Mouse (Mus musculus): ENCODE measurements around the gene Tpk1.
"Not testable (repeated sequence)": the region's sequence is repeated elsewhere in the genome, so short reads cannot be mapped to it uniquely, and the experiment has no call there.

Gene Tpk1

DNA sequence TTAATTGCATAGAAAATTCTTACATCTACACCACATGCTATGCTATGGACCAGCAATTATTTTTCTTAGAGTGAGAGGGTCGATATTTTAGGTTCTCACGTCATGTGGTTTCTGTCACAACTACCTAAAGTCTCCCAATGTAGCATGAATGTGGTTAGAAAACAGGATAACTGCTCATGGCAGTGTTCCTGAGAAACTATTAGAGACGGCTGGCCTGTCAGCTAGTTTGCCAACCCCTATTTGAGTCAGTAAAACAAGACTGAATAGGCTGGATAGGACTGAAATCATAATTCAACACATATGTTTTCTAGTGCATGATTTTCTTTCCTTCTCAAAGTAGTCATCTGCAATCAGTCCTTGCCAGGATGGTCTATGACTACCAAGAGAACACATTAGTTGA, 137.1 kb downstream of the Tpk1 start:
- no peak for DNase-seq (ENCODE audit: inconsistent age in 2 of 2, low spot score in 1 of 2)

DNA sequence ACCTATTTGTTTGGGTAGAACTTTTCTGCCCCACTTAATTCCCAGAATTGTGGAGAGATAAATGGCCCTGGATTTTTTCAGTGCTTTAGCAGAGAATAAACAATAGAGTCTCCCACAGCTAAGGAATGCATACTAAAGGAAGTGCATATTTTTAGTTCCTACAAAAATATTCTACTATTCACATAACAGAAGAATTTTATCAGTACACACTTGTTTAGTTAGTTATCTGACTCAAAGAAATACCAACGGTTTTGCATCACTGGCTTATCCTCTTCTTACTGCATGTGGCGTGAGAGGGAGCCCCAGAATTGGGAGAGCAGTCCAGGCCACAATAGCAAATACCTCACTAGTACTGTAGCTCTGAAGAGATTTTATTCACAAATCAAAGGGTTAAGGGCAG, 141.1 kb downstream of the Tpk1 start:
- DNase-seq (ENCODE audit: inconsistent age in 2 of 2, low spot score in 1 of 2): no peak

DNA sequence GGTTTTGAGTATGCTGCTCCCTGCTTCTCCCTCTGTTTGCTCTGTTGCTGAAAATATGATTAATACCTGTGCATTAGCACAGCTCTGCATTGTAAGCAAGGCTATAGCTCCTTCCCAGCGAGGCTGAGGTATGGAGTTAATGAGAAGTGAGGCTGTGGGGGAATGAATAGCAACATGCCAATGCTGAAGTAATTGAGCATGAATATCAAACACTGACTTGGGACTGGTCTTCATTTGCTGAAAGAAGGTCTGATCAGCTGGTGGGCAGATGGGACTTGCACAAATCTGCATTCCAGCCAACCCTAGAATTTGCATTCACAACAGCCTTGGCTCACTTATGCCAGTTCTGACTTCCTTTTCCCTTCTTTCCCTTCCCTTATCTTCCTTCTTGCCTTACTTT, 144.0 kb downstream of the Tpk1 start:
- peak in 1 of 2 experiments; percentile 24 for DNase-seq (ENCODE audit: inconsistent age in 2 of 2, low spot score in 1 of 2)

DNA sequence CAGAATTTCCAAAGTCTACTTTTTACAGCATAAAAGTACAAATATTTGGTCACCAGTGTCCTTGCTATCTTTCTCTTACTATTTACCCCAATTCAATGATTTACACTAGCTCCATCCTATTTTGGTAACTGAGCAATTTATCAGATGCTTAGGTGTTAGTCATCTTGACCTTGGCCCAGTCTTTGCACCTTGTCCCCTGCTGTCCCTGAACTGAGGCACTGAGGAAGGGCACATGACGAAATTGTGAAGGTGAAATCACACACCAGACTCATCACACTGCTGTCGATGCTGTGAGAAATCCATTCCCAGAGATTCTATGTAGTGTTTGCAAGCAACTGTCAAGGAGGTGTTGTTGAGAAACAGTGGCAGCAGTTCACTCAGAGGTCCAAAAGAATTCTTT, 145.9 kb downstream of the Tpk1 start:
- peak; percentile 23 to 88 for DNase-seq (ENCODE audit: inconsistent age in 2 of 2, low spot score in 1 of 2)

DNA sequence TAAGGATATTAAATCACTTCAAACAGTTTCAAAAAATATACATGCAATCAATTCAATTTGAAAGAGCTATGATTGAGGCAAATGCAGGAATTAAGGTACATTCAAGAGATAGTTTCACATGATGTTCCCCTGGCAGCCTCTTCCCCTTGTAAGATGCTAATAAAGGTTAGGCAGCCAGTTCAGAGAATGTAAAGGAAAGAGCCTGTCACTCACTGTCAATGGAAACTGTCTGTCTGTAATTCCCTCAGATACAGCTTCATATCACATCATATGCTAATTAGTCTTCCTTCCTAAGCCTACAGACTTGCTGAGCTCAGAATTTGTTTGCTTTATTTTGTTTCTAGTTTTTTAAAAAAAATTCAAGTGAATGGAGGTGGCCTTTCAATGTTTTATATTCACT, 147.7 kb downstream of the Tpk1 start:
- no peak for DNase-seq (ENCODE audit: inconsistent age in 2 of 2, low spot score in 1 of 2)

DNA sequence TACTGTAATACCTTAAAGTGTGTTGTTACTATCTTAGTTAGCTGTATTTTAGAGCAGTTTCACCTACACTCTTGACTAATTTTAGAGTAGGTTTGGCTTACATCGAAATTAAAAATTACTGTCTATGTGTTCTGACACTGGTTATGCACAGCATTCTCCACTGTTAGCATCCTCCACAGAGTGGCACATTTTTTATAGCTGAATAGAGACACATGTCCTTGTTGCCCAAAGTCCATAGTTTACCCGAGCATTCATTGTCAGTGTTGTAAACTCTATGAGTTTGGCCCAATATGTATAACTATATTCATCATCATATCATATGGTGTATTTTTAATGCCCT, 148.8 kb downstream of the Tpk1 start:
- no peak for DNase-seq (ENCODE audit: inconsistent age in 2 of 2, low spot score in 1 of 2)

DNA sequence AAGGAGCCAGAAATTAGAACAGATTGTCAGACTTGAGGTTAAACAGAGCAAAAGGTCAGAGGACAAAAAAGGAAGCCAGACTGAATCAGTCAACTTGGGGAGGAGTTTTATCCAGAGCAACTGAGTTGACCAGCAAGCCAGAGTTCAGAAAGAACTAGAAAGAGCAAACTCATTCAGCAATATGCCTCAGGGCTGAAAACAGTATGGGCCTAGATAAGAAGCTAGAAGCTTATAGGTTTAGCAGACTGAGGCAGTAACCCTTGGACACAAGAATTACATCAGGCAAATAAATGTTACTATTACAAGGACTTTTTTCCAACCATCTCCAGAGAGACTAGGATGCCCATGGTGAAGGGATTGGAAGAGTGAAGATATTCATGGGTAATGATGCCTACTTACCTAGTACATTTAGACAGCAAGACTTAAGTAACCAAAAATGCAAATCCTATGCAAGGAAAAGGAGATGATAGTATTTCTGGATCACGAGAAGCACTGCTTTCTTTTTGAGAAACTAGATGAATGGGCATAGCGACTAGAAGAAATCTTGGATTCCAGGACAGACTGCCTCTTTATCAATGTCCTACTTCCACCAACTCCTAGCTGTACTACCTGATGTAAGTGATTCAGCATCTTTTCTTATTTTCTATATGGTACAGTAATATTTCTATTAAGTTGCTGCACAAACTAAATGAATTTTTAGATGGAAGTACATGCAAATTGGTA, 149.3 kb downstream of the Tpk1 start:
- DNase-seq (ENCODE audit: inconsistent age in 2 of 2, low spot score in 1 of 2): no peak

DNA sequence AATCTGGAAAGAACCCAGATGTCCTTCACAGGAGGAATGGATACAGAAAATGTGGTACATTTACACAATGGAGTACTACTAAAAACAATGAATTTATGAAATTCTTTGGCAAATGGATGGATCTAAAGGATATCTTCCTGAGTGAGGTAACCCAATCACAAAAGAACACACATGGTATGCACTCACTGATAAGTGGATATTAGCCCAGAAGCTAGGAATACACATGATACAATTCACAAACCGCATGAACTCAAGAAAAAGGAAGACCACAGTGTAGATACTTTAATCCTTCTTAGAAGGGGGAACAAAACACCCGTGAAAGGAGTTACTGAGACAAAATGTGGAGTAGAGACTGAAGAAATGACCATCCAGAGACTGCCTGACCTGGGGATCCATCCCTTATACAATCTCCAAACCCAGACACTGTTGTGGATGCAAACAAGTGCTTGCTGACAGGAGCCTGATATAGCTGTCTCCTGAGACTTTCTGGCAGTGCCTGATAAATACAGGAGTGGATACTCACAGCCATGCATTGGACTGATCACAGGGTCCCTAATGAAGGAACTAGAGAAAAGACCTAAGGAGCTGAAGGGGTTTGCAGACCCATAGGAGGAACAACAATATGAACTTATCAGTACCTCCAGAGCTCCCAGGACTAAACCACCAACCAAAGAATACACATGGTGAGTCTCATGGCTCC, 159.2 kb downstream of the Tpk1 start:
- not testable (repeated sequence) for DNase-seq (ENCODE audit: inconsistent age in 2 of 2, low spot score in 1 of 2)

DNA sequence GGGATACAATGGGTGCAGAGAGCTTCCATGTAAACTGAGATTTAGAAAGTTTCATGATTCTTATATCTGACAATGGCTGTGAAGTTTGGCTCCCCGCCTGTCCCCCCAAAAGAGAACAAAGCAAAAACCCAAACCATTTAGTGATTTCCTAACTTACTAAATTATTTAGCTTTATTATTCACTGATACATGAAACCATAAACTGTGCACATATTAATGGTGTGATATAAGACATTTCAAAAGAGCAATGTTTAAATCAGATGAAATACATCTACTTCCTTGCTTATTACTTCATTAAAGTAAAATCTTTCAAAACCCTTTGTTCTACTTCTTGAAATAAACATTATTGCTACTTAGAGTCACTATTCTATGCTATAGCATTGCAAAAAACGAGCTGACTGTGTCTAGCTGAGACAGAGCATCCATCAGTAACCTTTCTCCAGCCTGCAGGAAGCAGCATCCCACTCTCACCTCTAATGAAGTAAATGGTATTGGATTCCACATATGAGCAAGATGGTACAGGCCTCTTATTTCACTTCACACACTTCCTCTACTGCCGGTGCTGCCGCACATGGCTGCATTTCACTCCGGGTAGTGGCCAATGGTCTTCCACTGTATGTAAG, 161.4 kb downstream of the Tpk1 start:
- no peak for DNase-seq (ENCODE audit: inconsistent age in 2 of 2, low spot score in 1 of 2)

DNA sequence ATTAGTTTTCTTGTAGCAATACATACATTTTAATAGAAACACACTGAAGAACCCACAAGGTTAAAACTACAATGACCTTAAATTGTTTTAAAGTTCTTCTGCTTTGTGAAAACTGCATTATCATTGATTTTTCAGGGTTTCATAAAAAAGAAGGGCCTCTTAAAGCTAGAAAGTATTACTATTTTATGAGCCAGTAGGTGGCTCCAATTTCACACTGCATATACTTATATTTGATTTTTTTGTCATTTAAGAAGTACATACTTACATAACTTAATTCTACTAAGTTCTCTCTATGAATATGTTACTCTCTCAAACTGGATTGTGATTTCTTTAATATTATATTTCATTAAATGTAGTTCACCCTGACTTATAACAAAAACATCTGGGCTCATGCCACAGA, 173.7 kb downstream of the Tpk1 start:
- DNase-seq (ENCODE audit: inconsistent age in 2 of 2, low spot score in 1 of 2): no peak

DNA sequence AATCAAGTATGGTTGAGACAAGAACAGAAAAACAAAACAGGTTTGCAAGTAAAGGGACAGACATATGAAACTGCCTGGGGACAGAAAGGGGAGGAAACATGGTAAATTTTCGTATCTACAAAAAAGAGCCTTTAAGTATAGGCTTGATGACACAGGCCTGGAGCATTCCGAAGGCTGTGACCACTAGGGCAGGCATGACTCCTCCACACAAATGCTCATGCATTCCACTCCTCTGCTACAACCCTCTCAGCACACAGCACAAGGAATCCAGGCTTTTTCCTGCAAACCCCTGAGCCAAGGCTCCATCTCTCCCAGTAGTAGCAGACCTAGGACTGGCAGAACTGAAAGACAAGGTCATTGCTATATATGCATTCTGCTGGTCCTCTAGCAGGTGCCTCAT, 179.4 kb downstream of the Tpk1 start:
- no peak for DNase-seq (ENCODE audit: inconsistent age in 2 of 2, low spot score in 1 of 2)

DNA sequence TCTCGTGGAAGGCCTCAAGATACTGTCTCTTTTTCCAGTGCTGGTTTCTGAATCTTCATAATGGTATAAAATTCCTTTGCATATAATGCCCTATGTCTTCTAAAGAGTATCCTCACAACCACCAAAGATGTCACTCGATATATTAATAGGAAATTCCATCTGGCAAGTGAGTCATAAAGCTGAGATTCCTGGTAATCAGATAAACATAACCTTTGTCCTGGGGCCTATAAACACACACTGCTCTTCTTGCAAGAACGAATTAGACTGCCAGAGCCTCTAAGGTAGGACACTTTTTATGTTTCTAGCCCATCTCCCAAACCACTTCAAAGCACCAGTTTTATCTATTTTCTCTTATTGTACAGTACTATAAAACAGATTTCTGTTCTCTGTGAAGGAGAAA, 185.4 kb downstream of the Tpk1 start:
- peak in 1 of 2 experiments; percentile 50 for DNase-seq (ENCODE audit: inconsistent age in 2 of 2, low spot score in 1 of 2)

DNA sequence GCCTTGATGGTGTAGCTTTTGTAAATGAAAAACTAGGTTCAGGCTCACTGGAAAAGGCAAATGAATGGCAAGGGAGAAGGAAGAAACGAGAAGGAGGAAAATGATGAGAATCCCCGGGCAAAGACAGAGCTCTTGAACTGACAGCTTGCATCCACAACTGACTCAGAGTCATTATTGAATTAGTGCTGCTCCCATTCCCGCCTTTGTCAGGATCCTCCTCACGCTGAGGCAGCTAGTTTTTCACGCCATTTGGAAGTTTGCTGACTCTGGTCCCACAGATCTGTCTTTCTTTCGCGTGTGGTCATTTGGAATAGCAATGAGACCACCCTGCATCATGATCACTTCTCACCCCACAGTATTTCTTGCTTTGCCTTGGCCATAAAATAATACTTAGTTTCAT, 187.3 kb downstream of the Tpk1 start:
- no peak for DNase-seq (ENCODE audit: inconsistent age in 2 of 2, low spot score in 1 of 2)

DNA sequence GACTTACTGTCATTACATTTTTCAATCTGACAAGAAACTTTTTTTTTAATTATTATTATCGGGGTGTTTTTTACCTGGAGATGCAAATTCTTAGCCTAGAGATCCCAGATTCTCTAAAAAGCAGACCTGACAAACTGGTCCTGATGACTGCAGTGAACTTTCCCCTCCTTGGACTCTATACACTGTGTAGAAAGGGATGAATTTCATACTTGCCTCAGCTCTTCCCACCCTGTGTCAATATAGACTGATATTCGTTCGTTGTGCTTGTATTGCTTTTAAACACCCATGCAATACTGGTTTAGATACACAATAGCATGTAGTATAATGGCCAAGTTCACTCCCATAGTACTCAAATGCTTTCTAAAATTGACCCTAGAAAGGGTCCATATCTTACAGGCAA, 189.7 kb downstream of the Tpk1 start:
- DNase-seq (ENCODE audit: inconsistent age in 2 of 2, low spot score in 1 of 2): no peak

DNA sequence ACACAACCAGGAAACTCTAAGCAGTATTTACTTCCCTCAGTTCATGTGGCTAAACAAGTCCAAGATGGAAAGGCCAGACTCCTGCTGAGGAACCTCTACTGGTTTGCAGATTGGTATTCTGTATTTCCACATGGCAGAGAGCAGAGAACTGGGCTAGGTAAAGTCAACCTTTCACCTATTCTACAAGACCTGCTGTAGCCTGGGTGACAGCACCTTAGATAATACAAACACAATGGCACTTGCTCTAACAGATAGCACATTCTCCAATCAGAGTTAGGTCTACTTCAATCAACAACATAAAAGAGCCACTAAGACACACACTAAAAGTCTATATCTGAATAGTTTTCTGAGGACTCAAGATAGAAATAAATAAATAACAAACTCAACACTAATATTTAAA, 190.2 kb downstream of the Tpk1 start:
- no peak for DNase-seq (ENCODE audit: inconsistent age in 2 of 2, low spot score in 1 of 2)

DNA sequence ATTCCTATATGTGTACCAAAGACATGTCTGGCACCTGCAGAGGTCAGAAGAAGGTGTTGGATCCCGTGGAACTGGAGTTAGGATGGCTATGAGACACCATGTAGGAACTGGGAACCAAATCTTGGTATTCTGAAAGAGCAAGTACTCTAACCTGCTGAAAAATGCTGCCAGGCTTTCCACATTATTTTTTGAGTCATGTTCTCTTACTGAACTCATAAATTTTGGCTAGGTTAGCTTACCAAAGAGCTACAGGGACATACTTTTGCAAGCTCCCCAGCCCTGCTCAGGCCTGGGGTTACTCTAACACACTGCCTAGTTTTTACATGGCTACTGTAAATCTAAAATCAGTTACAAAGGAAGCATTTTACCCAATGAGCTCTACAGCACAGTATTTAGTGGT, 194.5 kb downstream of the Tpk1 start:
- peak in 1 of 2 experiments; percentile 64 for DNase-seq (ENCODE audit: inconsistent age in 2 of 2, low spot score in 1 of 2)

DNA sequence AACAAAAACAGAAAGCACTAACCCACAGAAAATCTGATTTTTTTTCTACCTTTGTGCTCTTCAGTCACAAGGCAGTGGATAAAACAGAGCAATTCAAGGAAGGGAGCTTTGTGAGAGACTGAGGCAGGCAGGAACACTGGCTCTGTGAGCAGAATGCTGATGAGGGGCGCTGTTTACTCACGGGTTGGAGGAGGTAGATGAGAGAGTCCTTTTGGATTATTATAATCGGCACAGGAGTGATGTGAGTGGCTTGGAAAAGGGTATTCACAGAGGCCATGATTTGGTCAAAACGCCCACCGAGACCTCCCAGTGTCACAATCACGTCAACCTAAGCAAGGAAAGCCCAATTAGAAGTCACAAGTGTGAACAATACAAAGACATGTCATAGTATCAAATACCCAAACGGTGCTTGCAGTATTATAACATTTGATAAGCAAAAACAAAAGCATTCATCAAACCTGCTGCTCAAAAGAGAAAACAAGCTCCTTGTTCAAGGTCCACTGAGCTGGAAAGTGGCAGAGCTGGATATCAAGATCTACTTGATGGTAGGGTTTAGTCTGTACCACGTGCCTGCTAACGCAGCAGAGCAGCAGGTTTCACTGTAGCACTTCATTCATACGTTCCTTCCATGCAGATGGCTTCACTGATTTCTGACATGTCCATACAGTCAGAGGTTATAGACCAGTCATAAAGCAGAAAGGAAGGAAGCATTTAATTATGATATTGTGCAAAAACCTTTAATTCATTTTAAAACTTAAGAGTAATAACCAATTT, 197.1 kb downstream of the Tpk1 start:
- DNase-seq (ENCODE audit: inconsistent age in 2 of 2, low spot score in 1 of 2): no peak

DNA sequence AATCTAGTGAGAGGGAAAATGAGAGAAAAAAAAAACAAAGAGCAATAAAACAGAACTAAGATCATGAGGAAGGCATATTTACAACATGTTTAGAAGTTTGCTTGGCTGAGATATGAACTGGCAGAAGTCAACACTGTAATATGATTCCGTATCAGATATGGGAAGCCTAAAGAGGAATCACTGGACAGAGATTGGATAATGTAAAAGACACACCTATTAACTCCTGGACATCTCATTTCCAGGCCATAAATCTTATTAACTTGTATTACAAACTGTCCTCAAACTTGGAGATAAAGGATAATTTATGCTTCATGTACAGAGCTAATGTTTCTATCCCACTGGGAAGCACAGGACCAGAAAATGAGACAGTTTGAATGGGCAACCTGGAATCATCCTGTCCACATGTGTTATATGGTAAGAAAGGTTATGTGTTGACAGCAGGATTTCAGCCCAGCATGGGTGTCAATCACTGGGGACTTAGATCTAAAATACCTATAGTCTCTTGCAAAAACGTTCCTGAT, 203.2 kb downstream of the Tpk1 start:
- no peak for DNase-seq (ENCODE audit: inconsistent age in 2 of 2, low spot score in 1 of 2)

DNA sequence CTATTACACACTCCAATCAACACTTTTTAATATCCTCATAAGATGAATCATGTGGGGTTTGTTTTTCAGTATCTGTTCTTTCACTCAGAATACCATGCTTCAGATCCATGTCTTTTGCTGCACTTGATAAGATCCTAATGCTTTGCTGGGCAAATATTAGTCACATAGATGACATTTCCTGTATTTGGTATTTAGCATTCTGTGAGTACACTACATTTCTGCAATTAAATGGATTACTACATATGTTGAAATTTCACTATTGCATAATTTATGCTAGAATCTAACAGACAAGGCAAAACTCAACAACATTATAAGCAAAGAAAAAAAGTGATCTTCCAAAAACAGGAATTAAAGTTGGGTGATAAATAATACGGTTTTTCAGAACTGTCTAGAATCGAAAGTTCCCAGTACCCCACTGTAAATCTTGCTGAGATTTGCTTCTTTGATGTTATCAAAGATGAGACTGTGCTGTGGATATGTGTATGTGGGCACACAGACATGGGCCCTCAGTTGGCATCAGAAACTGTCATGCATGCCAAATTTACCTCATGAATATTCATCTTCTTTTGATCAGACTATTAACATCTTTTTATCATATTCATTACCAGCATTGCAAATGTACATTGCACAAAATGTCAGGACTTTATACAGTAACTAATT, 203.8 kb downstream of the Tpk1 start:
- peak in 1 of 2 experiments; percentile 73 for DNase-seq (ENCODE audit: inconsistent age in 2 of 2, low spot score in 1 of 2)

DNA sequence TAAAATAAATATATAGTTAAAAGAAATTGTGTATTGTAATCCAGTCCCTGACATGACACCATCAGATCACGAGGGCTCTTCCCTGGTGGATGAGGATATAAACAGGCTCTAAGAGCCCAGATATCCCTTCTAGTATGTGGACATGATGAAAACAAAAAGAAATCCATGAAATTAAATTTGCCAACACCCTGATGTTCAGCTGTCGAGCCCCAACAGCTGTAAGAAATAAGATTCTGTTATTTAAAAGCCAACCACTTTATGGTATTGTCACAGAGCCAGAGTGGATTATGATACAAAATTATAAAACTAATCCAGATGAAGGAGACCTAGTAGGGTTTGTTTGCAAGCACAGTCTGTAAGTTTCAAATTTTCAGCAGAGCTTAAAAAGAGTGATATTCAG, 207.0 kb downstream of the Tpk1 start:
- DNase-seq (ENCODE audit: inconsistent age in 2 of 2, low spot score in 1 of 2): no peak

DNA sequence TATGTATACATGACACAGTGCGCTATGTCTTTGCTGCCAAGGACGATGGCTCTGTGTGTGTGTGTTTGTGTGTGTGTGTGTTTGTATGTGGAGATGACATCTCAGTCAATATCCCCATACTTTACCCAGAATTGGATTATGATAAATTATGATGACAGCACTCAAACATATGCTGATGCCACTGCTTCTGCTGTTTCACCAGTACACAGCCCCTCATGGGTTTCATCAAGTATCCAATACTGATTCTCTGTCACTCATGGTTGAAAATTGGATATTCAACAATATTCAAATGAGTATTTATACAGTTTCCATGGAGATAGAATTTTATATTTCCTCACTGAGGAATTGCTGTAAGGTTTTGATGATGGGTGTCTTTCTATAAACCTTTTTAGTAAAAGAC, 208.1 kb downstream of the Tpk1 start:
- no peak for DNase-seq (ENCODE audit: inconsistent age in 2 of 2, low spot score in 1 of 2)

Measured in adrenal gland, adult (tissue).